Mouse (Mus musculus): ENCODE data around the gene Tmem9b. TPM values are rescaled to one million over a fixed set of nuclear protein-coding genes. Genes with fewer than 3 reads are reported as not detected.
A peak's percentile ranks its signal among the peaks of the same experiment; 100 is the strongest.

Gene Tmem9b
- polyA plus RNA-seq (2012; ENCODE audit: insufficient read depth, insufficient read length, missing spikeins): 91.0 and 101 TPM in 2 replicates

- TF ChIP-seq POLR2A (IDR thresholded peaks at IDR 0.05; ENCODE audit: borderline replicate concordance, low read depth, low read length): no peak
- no peak for TF ChIP-seq CTCF (IDR thresholded peaks at IDR 0.05; ENCODE audit: low read depth, low read length)
These were observed at the start of gene Tmem9b for GRCm38 (mm10) chr7:109752008-109752925. TSS of gene Tmem9b (minus strand) at chr7:109752875.

GRCm38 (mm10) chr7:109800626-109801025 lies 48.0 kb upstream of the Tmem9b start:
- TF ChIP-seq POLR2A (IDR thresholded peaks at IDR 0.05; ENCODE audit: borderline replicate concordance, low read depth, low read length): no peak
- TF ChIP-seq CTCF (IDR thresholded peaks at IDR 0.05; ENCODE audit: low read depth, low read length): no peak
- no peaks in the 10 kb centered on the region for H3K4me1 ChIP-seq (ENCODE audit: control insufficient read depth, insufficient read depth, low read length)
- no peak overlapping the region for H3K27ac ChIP-seq (ENCODE audit: insufficient read depth, low read depth, low read length)
- H3K4me3 ChIP-seq (ENCODE audit: insufficient read depth, low read length): no peak overlapping the region

More at GRCm38 (mm10) chr7:109752008-109752925, at the start of gene Tmem9b:
- Histone ChIP-seq H3K4me3 (ENCODE audit: insufficient read depth, low read length) (peak within 1 kb of the TSS; percentile 79), H3K27ac (ENCODE audit: insufficient read depth, low read depth, low read length) (peak within 1 kb of the TSS; percentile 59), H3K4me1 (ENCODE audit: control insufficient read depth, insufficient read depth, low read length) (peaks cover 4% of the 10 kb centered on the region)

GRCm38 (mm10) chr7:109799168-109799567 lies 46.5 kb upstream of the Tmem9b start:
- H3K4me1 ChIP-seq (ENCODE audit: control insufficient read depth, insufficient read depth, low read length): no peaks in the 10 kb centered on the region
- H3K4me3 ChIP-seq (ENCODE audit: insufficient read depth, low read length): no peak overlapping the region
- H3K27ac ChIP-seq (ENCODE audit: insufficient read depth, low read depth, low read length): no peak overlapping the region
- no peak for TF ChIP-seq POLR2A (IDR thresholded peaks at IDR 0.05; ENCODE audit: borderline replicate concordance, low read depth, low read length)
- no peak for TF ChIP-seq CTCF (IDR thresholded peaks at IDR 0.05; ENCODE audit: low read depth, low read length)

GRCm38 (mm10) chr7:109795564-109795963 lies 42.9 kb upstream of the Tmem9b start:
- no peak for TF ChIP-seq CTCF (IDR thresholded peaks at IDR 0.05; ENCODE audit: low read depth, low read length)
- H3K4me3 ChIP-seq (ENCODE audit: insufficient read depth, low read length): no peak overlapping the region
- no peaks in the 10 kb centered on the region for H3K4me1 ChIP-seq (ENCODE audit: control insufficient read depth, insufficient read depth, low read length)

GRCm38 (mm10) chr7:109794556-109794955 lies 41.9 kb upstream of the Tmem9b start:
- Histone ChIP-seq H3K4me3 (ENCODE audit: insufficient read depth, low read length) (no peak overlapping the region), H3K27ac (ENCODE audit: insufficient read depth, low read depth, low read length) (no peak overlapping the region), H3K4me1 (ENCODE audit: control insufficient read depth, insufficient read depth, low read length) (no peaks in the 10 kb centered on the region)
- TF ChIP-seq POLR2A (IDR thresholded peaks at IDR 0.05; ENCODE audit: borderline replicate concordance, low read depth, low read length) (no peak), CTCF (IDR thresholded peaks at IDR 0.05; ENCODE audit: low read depth, low read length) (no peak)

More at GRCm38 (mm10) chr7:109795564-109795963, 42.9 kb upstream of the Tmem9b start:
- H3K27ac ChIP-seq (ENCODE audit: insufficient read depth, low read depth, low read length): no peak overlapping the region

GRCm38 (mm10) chr7:109792759-109793158 lies 40.1 kb upstream of the Tmem9b start:
- Histone ChIP-seq H3K27ac (ENCODE audit: insufficient read depth, low read depth, low read length) (no peak overlapping the region), H3K4me3 (ENCODE audit: insufficient read depth, low read length) (no peak overlapping the region), H3K4me1 (ENCODE audit: control insufficient read depth, insufficient read depth, low read length) (no peaks in the 10 kb centered on the region)
- TF ChIP-seq CTCF (IDR thresholded peaks at IDR 0.05; ENCODE audit: low read depth, low read length) (peak; percentile 50; the same call in 1 of the 2 replicates), POLR2A (IDR thresholded peaks at IDR 0.05; ENCODE audit: borderline replicate concordance, low read depth, low read length) (no peak)

- H3K4me3 ChIP-seq (ENCODE audit: insufficient read depth, low read length): no peak overlapping the region
- no peaks in the 10 kb centered on the region for H3K4me1 ChIP-seq (ENCODE audit: control insufficient read depth, insufficient read depth, low read length)
- TF ChIP-seq CTCF (IDR thresholded peaks at IDR 0.05; ENCODE audit: low read depth, low read length) (no peak), POLR2A (IDR thresholded peaks at IDR 0.05; ENCODE audit: borderline replicate concordance, low read depth, low read length) (no peak)
- no peak overlapping the region for H3K27ac ChIP-seq (ENCODE audit: insufficient read depth, low read depth, low read length)
These were observed 38.1 kb upstream of the Tmem9b start for GRCm38 (mm10) chr7:109790818-109791217.

- Histone ChIP-seq H3K4me3 (ENCODE audit: insufficient read depth, low read length) (no peak overlapping the region), H3K4me1 (ENCODE audit: control insufficient read depth, insufficient read depth, low read length) (no peaks in the 10 kb centered on the region), H3K27ac (ENCODE audit: insufficient read depth, low read depth, low read length) (no peak overlapping the region)
- no peak for TF ChIP-seq CTCF (IDR thresholded peaks at IDR 0.05; ENCODE audit: low read depth, low read length)
These were observed 35.2 kb upstream of the Tmem9b start for GRCm38 (mm10) chr7:109787860-109788259.

- H3K27ac ChIP-seq (ENCODE audit: insufficient read depth, low read depth, low read length): no peak overlapping the region
- H3K4me1 ChIP-seq (ENCODE audit: control insufficient read depth, insufficient read depth, low read length): no peaks in the 10 kb centered on the region
- TF ChIP-seq CTCF (IDR thresholded peaks at IDR 0.05; ENCODE audit: low read depth, low read length) (no peak), POLR2A (IDR thresholded peaks at IDR 0.05; ENCODE audit: borderline replicate concordance, low read depth, low read length) (no peak)
- no peak overlapping the region for H3K4me3 ChIP-seq (ENCODE audit: insufficient read depth, low read length)
These were observed 30.6 kb upstream of the Tmem9b start for GRCm38 (mm10) chr7:109783281-109783680.

GRCm38 (mm10) chr7:109781470-109782203 lies 29.0 kb upstream of the Tmem9b start, which contains the start of gene Nrip3:
TSS of gene Nrip3 (minus strand) at chr7:109782025.
- TF ChIP-seq CTCF (IDR thresholded peaks at IDR 0.05; ENCODE audit: low read depth, low read length) (no peak), POLR2A (IDR thresholded peaks at IDR 0.05; ENCODE audit: borderline replicate concordance, low read depth, low read length) (no peak)
- H3K27ac ChIP-seq (ENCODE audit: insufficient read depth, low read depth, low read length): no peak within 1 kb of the TSS
- H3K4me3 ChIP-seq (ENCODE audit: insufficient read depth, low read length): peak within 1 kb of the TSS; percentile 52
- H3K4me1 ChIP-seq (ENCODE audit: control insufficient read depth, insufficient read depth, low read length): no peaks in the 10 kb centered on the region

All from bone marrow macrophage, adult 2 months (primary cell).